ENCODE assay signal across 24 mouse cellular contexts in the genomic region with DNA sequence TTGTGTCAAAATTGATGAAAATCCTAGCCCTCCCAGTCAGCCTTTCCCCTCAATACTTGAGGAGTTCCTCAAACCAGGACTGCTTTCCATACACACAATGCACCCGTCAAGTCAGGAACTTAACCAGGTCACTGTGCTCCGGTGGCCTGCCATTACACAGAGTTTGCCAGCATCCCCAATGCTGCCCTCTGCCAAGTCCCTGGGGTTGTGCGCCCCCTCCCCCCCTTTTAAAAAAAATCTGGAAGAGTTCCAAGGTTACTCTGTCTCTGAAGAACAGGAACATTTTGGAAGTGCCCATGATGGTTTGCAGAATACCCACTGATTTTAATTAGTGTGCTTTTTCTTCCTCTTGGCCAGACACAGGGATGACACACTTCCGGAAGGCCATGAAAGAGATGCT. TPM values are rescaled to one million over a fixed set of nuclear protein-coding genes. Genes with fewer than 3 reads are reported as not detected.
A peak's percentile ranks its signal among the peaks of the same experiment; 100 is the strongest.
DNase-seq lines count a peak whose midpoint lies in the region; ATAC-seq and TF ChIP-seq lines count a peak whose summit lies in the region.
"Had no signal": no experiment of that assay in that cellular context is flagged by ENCODE, and none has a peak within 500 bp of the region (broad histone marks: within the 10 kb centered on the region; RNA-seq: fewer than 3 reads in every experiment).

No protein-coding gene starts in this region.

- WGBS in liver, postnatal 0 days (ENCODE audit: insufficient replicate concordance): 63% methylated on average over 4 of the region's 4 CpGs

- H3K9ac ChIP-seq in liver, postnatal 0 days (replicated peaks): no peak overlapping the region
- no peak overlapping the region for H3K9ac ChIP-seq in MEL (ENCODE audit: control insufficient read depth, low read depth, low read length, poor library complexity, severe bottlenecking)
- H3K9ac ChIP-seq: embryonic facial prominence, embryonic 15.5 days; lung, embryonic 15.5 days; midbrain, embryonic 12.5 days; stomach, embryonic 15.5 days had no signal

- 0 out of 2 replicates have a peak overlapping the region, but pooled peaks have one; percentile 44 for H3K27ac ChIP-seq in liver, postnatal 0 days (ENCODE audit: low read depth)
- no peak overlapping the region for H3K27ac ChIP-seq in MEL (ENCODE audit: control insufficient read depth, low read depth, low read length)
- H3K27ac ChIP-seq: embryonic facial prominence, embryonic 15.5 days; forebrain, embryonic 10.5 days; gastrocnemius, adult 2 months; lung, embryonic 15.5 days; midbrain, embryonic 12.5 days; stomach, embryonic 15.5 days had no signal

- TF ChIP-seq EP300 in liver, postnatal 0 days (IDR thresholded peaks at IDR 0.05; ENCODE audit: low read depth): no peak
- TF ChIP-seq EP300 in MEL (IDR thresholded peaks at IDR 0.05; ENCODE audit: low read depth in 1 of 2, low read length in 2 of 2): no peak

- peaks cover 13% of the 10 kb centered on the region; the same call in 1 of the 2 replicates for H3K4me1 ChIP-seq in liver, postnatal 0 days (ENCODE audit: insufficient read depth)
- peaks cover 2 to 18% of the 10 kb centered on the region in 2 experiments; a peak in 3 of 4 replicates for H3K4me1 ChIP-seq in MEL (ENCODE audit: control insufficient read depth in 1 of 2, insufficient read depth in 2 of 2, low read length in 2 of 2)

- H3K36me3 ChIP-seq in liver, postnatal 0 days (replicated peaks; ENCODE audit: insufficient read depth, low read length): no peaks in the 10 kb centered on the region
- H3K36me3 ChIP-seq in MEL (ENCODE audit: control insufficient read depth in 1 of 2, insufficient read depth in 2 of 2, low read length in 2 of 2): no peaks in the 10 kb centered on the region; a peak in 1 of 4 replicates
- H3K36me3 ChIP-seq: embryonic facial prominence, embryonic 15.5 days; lung, embryonic 15.5 days; midbrain, embryonic 12.5 days; stomach, embryonic 15.5 days had no signal

- no peak for TF ChIP-seq CTCF in liver, postnatal 0 days (IDR thresholded peaks at IDR 0.05; ENCODE audit: low read depth)
- no peak for TF ChIP-seq CTCF in MEL (IDR thresholded peaks at IDR 0.05 in 2 of 3, conservative IDR thresholded peaks at IDR 0.05 in 1 of 3; ENCODE audit: control insufficient read depth in 1 of 3, insufficient read depth in 1 of 3, low read depth in 2 of 3, low read length in 3 of 3, poor library complexity in 1 of 3, severe bottlenecking in 1 of 3)

- TF ChIP-seq RAD21 in MEL (IDR thresholded peaks at IDR 0.05; ENCODE audit: low read depth, low read length): no peak

- peak; percentile 24 to 37 for DNase-seq in frontal cortex, postnatal 10 days (ENCODE audit: low spot score in 2 of 2)
- no peak for DNase-seq in frontal cortex, postnatal 36 days (ENCODE audit: low spot score in 2 of 2)
- peak; percentile 50 for DNase-seq in liver, postnatal 0 days
- DNase-seq in liver: no peak
- no peak for DNase-seq in MEL (ENCODE audit: low read depth, low spot score)
- DNase-seq in adipocyte (ENCODE audit: low spot score): peak; percentile 20
- no peak for DNase-seq in lung, postnatal 25 days (ENCODE audit: low spot score)
- DNase-seq: adrenal gland, adult 8-10 months; gastrocnemius, adult 2 months; heart, postnatal 4 days; kidney, postnatal 4 days; spleen, adult 18-20 months; thymus, adult 2 months had no signal

- no peaks in the 10 kb centered on the region for H3K79me2 ChIP-seq in MEL (ENCODE audit: control insufficient read depth, insufficient read depth, low read length, poor library complexity)

- no peak overlapping the region for H3K4me3 ChIP-seq in liver, postnatal 0 days (ENCODE audit: low read depth, low read length)
- no peak overlapping the region for H3K4me3 ChIP-seq in MEL (ENCODE audit: control insufficient read depth in 1 of 2, insufficient read depth in 1 of 2, low read depth in 2 of 2, low read length in 2 of 2)
- H3K4me3 ChIP-seq: embryonic facial prominence, embryonic 15.5 days; forebrain, embryonic 10.5 days; gastrocnemius, adult 2 months; lung, embryonic 15.5 days; midbrain, embryonic 12.5 days; stomach, embryonic 15.5 days had no signal

- TF ChIP-seq POLR2A in MEL (IDR thresholded peaks at IDR 0.05; ENCODE audit: control insufficient read depth in 1 of 2, insufficient read depth in 1 of 2, low read depth in 1 of 2, low read length in 2 of 2, poor library complexity in 1 of 2): no peak

- no peak overlapping the region for H3K4me2 ChIP-seq in liver, postnatal 0 days (ENCODE audit: low read depth, low read length)
- H3K4me2 ChIP-seq: embryonic facial prominence, embryonic 15.5 days; liver, embryonic 11.5 days; lung, embryonic 15.5 days; midbrain, embryonic 12.5 days; stomach, embryonic 15.5 days had no signal

- H3K9me3 ChIP-seq in liver, postnatal 0 days (ENCODE audit: low read length): no peaks in the 10 kb centered on the region
- no peaks in the 10 kb centered on the region for H3K9me3 ChIP-seq in MEL (replicated peaks; ENCODE audit: insufficient read depth, low read length)
- H3K9me3 ChIP-seq: embryonic facial prominence, embryonic 15.5 days; forebrain, embryonic 10.5 days; lung, embryonic 15.5 days; midbrain, embryonic 12.5 days; stomach, embryonic 15.5 days had no signal

- ATAC-seq in liver, postnatal 0 days: no peak
- ATAC-seq: inflammation-experienced regulatory T-cells, adult 6 months had no signal

- peaks cover 21% of the 10 kb centered on the region; the same call in 1 of the 2 replicates for H3K27me3 ChIP-seq in liver, postnatal 0 days (ENCODE audit: insufficient read depth, low read length)
- H3K27me3 ChIP-seq in MEL (ENCODE audit: control insufficient read depth in 1 of 2, insufficient read depth in 2 of 2, low read length in 2 of 2): no peaks in the 10 kb centered on the region

TF ChIP-seq in MEL, 35 proteins besides CTCF, POLR2A, EP300 and RAD21:
- TF ChIP-seq ZNF384 (IDR thresholded peaks at IDR 0.05; ENCODE audit: low read depth, low read length): peak; percentile 64
- no peak for TF ChIP-seq USF2 (IDR thresholded peaks at IDR 0.05; ENCODE audit: borderline replicate concordance in 1 of 2, insufficient read depth in 1 of 2, low read depth in 1 of 2, low read length in 2 of 2)

RNA-seq across cellular contexts. Expression of a gene that starts 2.6 kb away (rescaled TPM):
- polyA plus RNA-seq in liver, postnatal 0 days (2015; fragmentation: Nextera tagmentation; extraction: Ambion mirVana): 63.7 and 70.1 TPM in 2 replicates
- 11.2 and 13.7 TPM in 2 replicates for total RNA-seq in MEL (2012; rRNA removed)
- polyA plus RNA-seq in MEL (2012; ENCODE audit: insufficient read depth in 1 of 2, insufficient read length in 2 of 2, low read depth in 1 of 2, low replicate concordance in 2 of 2, missing spikeins in 1 of 2): 10 to 100 TPM in 1 of 2 experiments, not detected in 1; 16.8 TPM

RNA-seq across cellular contexts. Expression of a gene that starts 19.0 kb away (rescaled TPM):
- 118 and 124 TPM in 2 replicates for polyA plus RNA-seq in liver, postnatal 0 days (2015; fragmentation: Nextera tagmentation; extraction: Ambion mirVana)
- 211 and 214 TPM in 2 replicates for total RNA-seq in MEL (2012; rRNA removed)
- 100 to 1,000 TPM; 498 to 928 TPM for polyA plus RNA-seq in MEL (2012; ENCODE audit: insufficient read depth in 1 of 2, insufficient read length in 2 of 2, low read depth in 1 of 2, low replicate concordance in 2 of 2, missing spikeins in 1 of 2)

RNA-seq across cellular contexts. Expression of a gene that starts 38.0 kb away (rescaled TPM):
- polyA plus RNA-seq in liver, postnatal 0 days (2015; fragmentation: Nextera tagmentation; extraction: Ambion mirVana): not detected in 2 replicates
- not detected in 2 replicates for total RNA-seq in MEL (2012; rRNA removed)
- polyA plus RNA-seq in MEL (2012; ENCODE audit: insufficient read depth in 1 of 2, insufficient read length in 2 of 2, low read depth in 1 of 2, low replicate concordance in 2 of 2, missing spikeins in 1 of 2): not detected
- total RNA-seq: adrenal gland, adult 8-10 months; gastrocnemius, adult 2 months; granulocyte monocyte progenitor cell, adult 5-6 weeks; heart, postnatal 4 days had no signal
- polyA plus RNA-seq: forebrain, embryonic 10.5 days; heart, embryonic 14.5 days; inflammation-experienced regulatory T-cells, adult 6 months; kidney, embryonic 14.5 days; liver, embryonic 11.5 days; lung, embryonic 15.5 days; midbrain, embryonic 12.5 days; neural tube, embryonic 11.5 days had no signal

Comparison
In these comparisons a context has a peak if more than half of its experiments do, and no peak if none do; other contexts are left out.
1. DNase-seq: peak in frontal cortex, postnatal 10 days (2 of 2), liver, postnatal 0 days (single experiment) and adipocyte (single experiment); none in frontal cortex, postnatal 36 days (0 of 2), liver (single experiment), MEL (single experiment) and lung, postnatal 25 days (single experiment).